Mouse (Mus musculus): ENCODE data around the gene Trappc10.

DNA sequence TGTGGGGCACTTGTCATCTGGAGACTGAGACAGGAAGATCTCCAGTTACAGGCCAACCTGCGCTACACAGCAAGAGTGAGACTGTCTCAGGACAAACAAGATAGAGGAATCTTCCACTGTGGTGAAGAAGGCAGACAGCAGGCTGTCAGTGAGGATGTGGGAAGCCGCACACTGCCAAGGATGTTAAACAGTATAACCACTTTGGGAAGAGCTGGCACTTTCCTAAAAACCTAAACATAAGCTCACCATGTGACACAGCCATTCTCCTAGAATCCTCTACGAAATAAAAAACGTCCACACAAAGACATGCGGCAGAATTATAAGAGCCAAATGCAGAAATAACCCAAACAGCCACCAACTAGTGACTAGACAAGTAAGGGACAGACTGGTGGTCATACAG is 6.1 kb downstream of the Trappc10 start:
- TF ChIP-seq CTCF (IDR thresholded peaks at IDR 0.05; ENCODE audit: control insufficient read depth, insufficient read depth, insufficient read length), result no peak
- no peak for TF ChIP-seq MYOD1 (IDR thresholded peaks at IDR 0.05; ENCODE audit: control insufficient read depth, insufficient read length, low read depth)
- no peak for TF ChIP-seq CEBPB (IDR thresholded peaks at IDR 0.05; ENCODE audit: low read depth)
- no peak for TF ChIP-seq MAX (IDR thresholded peaks at IDR 0.05)
- TF ChIP-seq FOSL1 (IDR thresholded peaks at IDR 0.05; ENCODE audit: insufficient read depth, low read length, poor library complexity, severe bottlenecking), result no peak
- no peak for TF ChIP-seq USF1 (IDR thresholded peaks at IDR 0.05; ENCODE audit: low read depth)
